Mouse (Mus musculus): ENCODE measurements at regions not wholly inside any gene's neighbourhood (a gene's known extent, or its start where the extent isn't known, plus 50 kb on each side); places are given as distances from the start of the nearest gene placed in this dataset.
"Not testable (repeated sequence)": the region's sequence is repeated elsewhere in the genome, so short reads cannot be mapped to it uniquely, and the experiment has no call there.

- no peak for DNase-seq (ENCODE audit: low read depth, low spot score)
Observed at GRCm38 (mm10) chr15:11479166-11479944, 79.9 kb upstream of the Tars start.

- DNase-seq (ENCODE audit: low read depth, low spot score), result no peak
Observed at GRCm38 (mm10) chr15:11476248-11476647, 76.8 kb upstream of the Tars start.

GRCm38 (mm10) chr15:11463341-11463740 is 63.9 kb upstream of the Tars start:
- DNase-seq (ENCODE audit: low read depth, low spot score), result no peak

DNA sequence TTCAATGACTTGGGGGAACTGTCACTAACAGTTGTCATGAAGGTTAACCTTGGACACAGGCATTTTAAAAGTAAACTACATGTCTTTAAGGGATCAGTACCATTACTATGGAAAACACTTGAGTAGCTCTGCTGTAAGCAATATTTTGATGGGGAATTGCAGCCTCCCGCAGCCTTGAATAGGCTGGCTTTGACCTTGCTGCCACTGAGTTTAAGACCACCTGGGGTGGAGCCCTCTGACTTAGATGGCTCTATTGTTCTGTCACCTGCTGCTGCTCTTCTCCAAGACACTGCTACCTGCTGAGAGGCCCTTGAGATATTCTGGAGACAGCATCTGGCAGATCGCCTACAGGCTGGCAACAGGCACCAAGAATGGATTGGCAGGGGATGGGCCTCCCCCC is 62.1 kb upstream of the Tars start:
- DNase-seq (ENCODE audit: low read depth, low spot score), result not testable (repeated sequence)

DNA sequence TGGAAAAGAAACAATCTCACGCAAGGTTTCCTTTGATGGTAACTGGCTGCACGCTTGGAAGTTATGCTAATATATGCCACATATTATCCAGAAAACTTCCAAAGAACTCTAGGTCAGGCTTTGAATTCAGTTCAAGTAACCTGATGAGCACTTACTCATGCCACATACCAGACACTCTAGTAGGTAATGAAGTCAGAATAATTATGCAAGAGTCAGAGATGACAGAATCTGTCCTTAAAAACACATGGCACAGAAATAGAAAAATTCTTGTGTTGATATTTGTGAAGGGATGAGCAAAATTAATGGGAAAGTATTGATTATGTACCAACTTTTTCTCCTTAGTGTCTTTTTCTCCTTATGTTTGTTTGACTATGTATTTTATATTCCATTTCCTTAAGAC is 59.8 kb upstream of the Tars start:
- no peak for DNase-seq (ENCODE audit: low read depth, low spot score)

GRCm38 (mm10) chr15:11457278-11457677 is 57.8 kb upstream of the Tars start:
- peak; percentile 19 for DNase-seq (ENCODE audit: low read depth, low spot score)

DNA sequence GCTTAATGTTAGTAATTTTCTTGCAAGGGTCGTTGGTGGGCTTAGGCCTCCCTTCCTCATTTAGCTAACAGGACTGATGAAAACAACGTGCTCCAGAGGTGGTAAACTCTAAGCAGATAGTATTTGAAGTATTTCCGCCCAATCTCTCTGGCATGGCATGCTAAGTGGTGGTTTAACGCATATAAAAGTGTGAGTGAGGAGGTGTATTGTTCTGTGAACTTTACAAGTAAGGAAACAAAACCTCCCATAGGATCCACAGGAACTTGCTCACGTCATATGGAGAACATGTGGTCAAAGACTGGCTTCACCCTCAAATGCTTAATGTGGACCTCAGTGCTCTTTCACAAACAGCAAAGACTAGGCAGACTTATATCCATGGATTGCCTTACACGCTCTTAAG is 56.5 kb upstream of the Tars start:
- DNase-seq (ENCODE audit: low read depth, low spot score), result no peak

DNA sequence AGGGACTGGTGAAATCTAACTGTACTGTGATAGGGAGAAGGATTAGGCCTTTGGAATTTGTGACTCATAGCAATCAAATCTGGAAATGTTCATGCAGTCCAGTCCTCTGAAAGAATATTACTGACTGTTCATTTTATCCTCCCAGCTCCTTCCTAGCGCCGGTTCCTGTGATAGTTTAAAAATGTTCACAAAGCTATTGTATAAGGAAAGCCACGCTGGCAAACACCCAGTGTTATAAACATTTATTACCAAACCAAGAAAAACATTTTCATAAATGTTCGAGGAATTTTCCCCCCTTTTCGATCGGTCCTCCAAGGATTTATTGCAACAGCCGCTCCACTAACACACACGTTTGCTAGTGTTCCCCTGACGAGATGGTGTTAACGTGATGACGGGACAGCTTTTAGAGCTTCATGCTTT is 55.9 kb upstream of the Tars start:
- DNase-seq (ENCODE audit: low read depth, low spot score), result no peak

GRCm38 (mm10) chr15:11453997-11454396 is 54.5 kb upstream of the Tars start:
- DNase-seq (ENCODE audit: low read depth, low spot score), result no peak

DNA sequence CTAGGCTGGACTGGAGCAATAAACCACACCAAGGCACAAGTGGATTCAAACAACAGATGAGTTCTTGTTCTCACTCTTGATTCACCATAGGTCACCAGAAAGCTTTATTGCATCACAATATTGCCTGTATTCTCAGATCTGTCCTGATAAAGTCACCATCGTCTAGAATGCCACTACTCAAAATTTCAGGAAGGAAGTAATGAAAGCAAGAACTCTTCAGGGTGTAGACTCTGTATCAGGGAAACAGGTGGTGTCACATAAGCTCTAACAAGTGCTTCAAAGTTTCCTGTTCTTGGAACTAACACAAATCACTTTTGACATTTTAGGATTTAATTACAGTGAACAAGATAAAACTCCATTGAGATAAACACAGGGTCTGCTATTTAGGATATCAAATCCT is 52.2 kb upstream of the Tars start:
- no peak for DNase-seq (ENCODE audit: low read depth, low spot score)
